Mouse (Mus musculus): ENCODE results near the gene Srebf2.

The Srebf2 gene

GRCm38 (mm10) chr15:82187924-82188323, 40.9 kb downstream of the Srebf2 start:
- Histone ChIP-seq H3K27me3 (ENCODE audit: insufficient read depth, low read length) (no peaks in the 10 kb centered on the region), H3K9me3 (ENCODE audit: low read length) (no peaks in the 10 kb centered on the region)
- TF ChIP-seq CTCF (conservative IDR thresholded peaks at IDR 0.05; ENCODE audit: low read length) (no peak), POU5F1 (IDR thresholded peaks at IDR 0.05; ENCODE audit: borderline replicate concordance, low read length) (no peak), NANOG (IDR thresholded peaks at IDR 0.05; ENCODE audit: borderline replicate concordance, low read length) (no peak; the same call in 1 of the 2 replicates)

GRCm38 (mm10) chr15:82188481-82189240, 41.7 kb downstream of the Srebf2 start:
- Histone ChIP-seq H3K4me3 (replicated peaks; ENCODE audit: low read length) (no peak overlapping the region; the same call in 1 of the 2 replicates), H3K27me3 (ENCODE audit: insufficient read depth, low read length) (no peaks in the 10 kb centered on the region), H3K9me3 (ENCODE audit: low read length) (no peaks in the 10 kb centered on the region), H3K4me1 (replicated peaks; ENCODE audit: low read depth, low read length) (peaks cover 99% of the 10 kb centered on the region), H3K36me3 (ENCODE audit: insufficient read depth, low read length) (peaks cover 95% of the 10 kb centered on the region)
- TF ChIP-seq NANOG (IDR thresholded peaks at IDR 0.05; ENCODE audit: borderline replicate concordance, low read length) (no peak), CTCF (conservative IDR thresholded peaks at IDR 0.05; ENCODE audit: low read length) (peak; percentile 96), POU5F1 (IDR thresholded peaks at IDR 0.05; ENCODE audit: borderline replicate concordance, low read length) (no peak)

More at GRCm38 (mm10) chr15:82187924-82188323, 40.9 kb downstream of the Srebf2 start:
- Histone ChIP-seq H3K4me1 (replicated peaks; ENCODE audit: low read depth, low read length) (peaks cover 100% of the 10 kb centered on the region), H3K36me3 (ENCODE audit: insufficient read depth, low read length) (peaks cover 95% of the 10 kb centered on the region), H3K4me3 (replicated peaks; ENCODE audit: low read length) (no peak overlapping the region)

DNA sequence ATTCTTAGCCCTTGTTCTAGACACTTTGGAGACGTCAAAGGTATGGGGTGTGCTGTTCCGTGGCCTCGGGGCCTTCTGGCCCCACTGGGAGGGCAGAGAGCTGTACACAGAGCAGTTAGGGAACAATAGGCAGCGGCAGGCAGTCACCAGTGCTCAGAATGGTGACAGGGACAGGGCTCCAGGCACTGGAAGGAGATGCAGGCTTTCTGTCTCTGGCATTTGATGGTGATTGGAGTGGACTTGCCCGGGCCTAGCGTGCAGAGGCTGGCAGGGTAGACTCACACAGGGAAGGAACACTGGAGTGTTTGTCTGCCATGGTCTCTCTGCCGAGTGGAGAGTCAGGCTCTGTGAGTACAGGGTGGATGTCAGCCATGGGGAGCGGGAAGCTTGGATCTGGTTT, 45.6 kb downstream of the Srebf2 start:
- H3K4me3 ChIP-seq (replicated peaks; ENCODE audit: low read length), result no peak overlapping the region
- peaks cover 95% of the 10 kb centered on the region for H3K36me3 ChIP-seq (ENCODE audit: insufficient read depth, low read length)
- H3K27me3 ChIP-seq (ENCODE audit: insufficient read depth, low read length), result no peaks in the 10 kb centered on the region
- peaks cover 85% of the 10 kb centered on the region for H3K4me1 ChIP-seq (replicated peaks; ENCODE audit: low read depth, low read length)
- TF ChIP-seq POU5F1 (IDR thresholded peaks at IDR 0.05; ENCODE audit: borderline replicate concordance, low read length), result no peak
- H3K9me3 ChIP-seq (ENCODE audit: low read length), result no peaks in the 10 kb centered on the region

DNA sequence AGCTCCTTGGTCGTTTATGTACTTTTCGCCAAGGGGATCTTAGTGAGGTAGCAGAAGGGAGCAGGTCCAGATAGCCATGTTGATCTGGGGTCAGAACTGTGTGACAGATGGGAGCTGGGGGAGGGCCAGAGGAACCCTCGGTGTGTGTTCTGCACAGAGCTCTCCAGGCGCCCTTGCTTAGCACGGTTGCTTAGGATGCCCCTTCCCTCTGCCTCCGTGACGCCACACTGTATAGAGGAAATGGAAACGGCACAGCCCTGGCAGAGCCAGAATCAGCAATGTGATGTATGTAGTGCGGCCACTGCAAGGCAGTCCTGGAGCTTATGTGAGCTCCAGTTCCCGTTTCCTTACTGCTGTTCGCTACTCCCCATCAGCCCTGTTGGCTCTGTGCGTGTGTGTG, 49.3 kb downstream of the Srebf2 start:
- TF ChIP-seq CTCF (conservative IDR thresholded peaks at IDR 0.05; ENCODE audit: low read length) (no peak), POU5F1 (IDR thresholded peaks at IDR 0.05; ENCODE audit: borderline replicate concordance, low read length) (no peak), NANOG (IDR thresholded peaks at IDR 0.05; ENCODE audit: borderline replicate concordance, low read length) (no peak)
- Histone ChIP-seq H3K36me3 (ENCODE audit: insufficient read depth, low read length) (peaks cover 99% of the 10 kb centered on the region), H3K9me3 (ENCODE audit: low read length) (no peaks in the 10 kb centered on the region), H3K4me3 (replicated peaks; ENCODE audit: low read length) (no peak overlapping the region), H3K27me3 (ENCODE audit: insufficient read depth, low read length) (no peaks in the 10 kb centered on the region), H3K4me1 (replicated peaks; ENCODE audit: low read depth, low read length) (peaks cover 76% of the 10 kb centered on the region)

- no peak overlapping the region for H3K4me3 ChIP-seq (replicated peaks; ENCODE audit: low read length)
- TF ChIP-seq NANOG (IDR thresholded peaks at IDR 0.05; ENCODE audit: borderline replicate concordance, low read length) (no peak), CTCF (conservative IDR thresholded peaks at IDR 0.05; ENCODE audit: low read length) (no peak), POU5F1 (IDR thresholded peaks at IDR 0.05; ENCODE audit: borderline replicate concordance, low read length) (no peak)
- H3K27me3 ChIP-seq (ENCODE audit: insufficient read depth, low read length), result no peaks in the 10 kb centered on the region
- no peaks in the 10 kb centered on the region for H3K9me3 ChIP-seq (ENCODE audit: low read length)
- peaks cover 73% of the 10 kb centered on the region for H3K4me1 ChIP-seq (replicated peaks; ENCODE audit: low read depth, low read length)
- H3K36me3 ChIP-seq (ENCODE audit: insufficient read depth, low read length), result peaks cover 99% of the 10 kb centered on the region
Observed at GRCm38 (mm10) chr15:82197246-82197750, 50.3 kb downstream of the Srebf2 start.

- no peak for TF ChIP-seq NANOG (IDR thresholded peaks at IDR 0.05; ENCODE audit: borderline replicate concordance, low read length)
- no peak for TF ChIP-seq POU5F1 (IDR thresholded peaks at IDR 0.05; ENCODE audit: borderline replicate concordance, low read length)
- TF ChIP-seq CTCF (conservative IDR thresholded peaks at IDR 0.05; ENCODE audit: low read length), result no peak
- Histone ChIP-seq H3K9me3 (ENCODE audit: low read length) (no peaks in the 10 kb centered on the region), H3K36me3 (ENCODE audit: insufficient read depth, low read length) (peaks cover 99% of the 10 kb centered on the region), H3K4me1 (replicated peaks; ENCODE audit: low read depth, low read length) (peaks cover 72% of the 10 kb centered on the region), H3K27me3 (ENCODE audit: insufficient read depth, low read length) (no peaks in the 10 kb centered on the region), H3K4me3 (replicated peaks; ENCODE audit: low read length) (0 out of 2 replicates have a peak overlapping the region, but pooled peaks have one; percentile 2)
Observed at GRCm38 (mm10) chr15:82197937-82198336, 51.0 kb downstream of the Srebf2 start.

DNA sequence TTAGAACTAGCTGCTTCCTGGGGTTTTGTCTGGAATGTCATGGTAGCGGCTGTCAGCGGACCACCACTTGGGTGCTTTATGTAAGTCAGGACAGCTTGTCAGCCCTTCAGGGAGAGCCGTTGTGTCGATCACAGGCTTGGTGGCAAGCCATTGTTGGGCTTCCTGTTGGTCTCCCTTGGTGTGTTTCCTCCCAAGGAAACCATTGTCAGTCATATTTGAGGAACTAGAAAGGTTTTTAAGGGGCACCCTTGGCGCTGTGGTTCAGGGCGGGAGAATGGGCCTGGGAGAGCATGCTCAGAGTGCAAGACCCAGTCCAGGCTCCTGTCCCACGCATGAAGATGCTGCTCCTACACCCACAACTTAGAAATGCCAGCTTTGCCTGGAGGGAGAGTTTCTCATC, 51.4 kb downstream of the Srebf2 start:
- H3K27me3 ChIP-seq (ENCODE audit: insufficient read depth, low read length), result no peaks in the 10 kb centered on the region
- H3K9me3 ChIP-seq (ENCODE audit: low read length), result no peaks in the 10 kb centered on the region
- H3K4me3 ChIP-seq (replicated peaks; ENCODE audit: low read length), result no peak overlapping the region
- peaks cover 99% of the 10 kb centered on the region for H3K36me3 ChIP-seq (ENCODE audit: insufficient read depth, low read length)
- peaks cover 72% of the 10 kb centered on the region for H3K4me1 ChIP-seq (replicated peaks; ENCODE audit: low read depth, low read length)
- TF ChIP-seq CTCF (conservative IDR thresholded peaks at IDR 0.05; ENCODE audit: low read length), result no peak
- no peak for TF ChIP-seq NANOG (IDR thresholded peaks at IDR 0.05; ENCODE audit: borderline replicate concordance, low read length)
- no peak for TF ChIP-seq POU5F1 (IDR thresholded peaks at IDR 0.05; ENCODE audit: borderline replicate concordance, low read length)

DNA sequence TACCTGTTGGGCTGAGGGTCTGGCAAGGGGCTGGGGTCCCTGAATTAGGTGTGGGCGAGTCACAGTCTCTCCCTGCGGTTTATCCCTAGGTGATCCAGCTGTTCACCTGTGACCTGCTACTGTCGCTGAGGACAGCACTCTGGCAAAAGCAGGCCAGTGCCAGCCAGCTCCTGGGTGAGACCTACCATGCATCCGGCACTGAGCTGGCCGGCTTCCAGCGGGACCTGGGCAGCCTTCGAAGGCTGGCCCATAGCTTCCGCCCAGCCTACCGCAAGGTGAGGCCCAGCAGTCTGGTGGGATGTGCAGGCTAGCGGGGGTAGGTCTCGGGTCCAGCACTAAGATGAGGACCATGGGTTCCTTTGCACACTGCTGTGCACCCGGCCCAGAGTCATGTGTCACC, 52.6 kb downstream of the Srebf2 start:
- H3K27me3 ChIP-seq (ENCODE audit: insufficient read depth, low read length), result no peaks in the 10 kb centered on the region
- no peak for TF ChIP-seq POU5F1 (IDR thresholded peaks at IDR 0.05; ENCODE audit: borderline replicate concordance, low read length)
- no peak for TF ChIP-seq CTCF (conservative IDR thresholded peaks at IDR 0.05; ENCODE audit: low read length)
- no peak for TF ChIP-seq NANOG (IDR thresholded peaks at IDR 0.05; ENCODE audit: borderline replicate concordance, low read length)
- H3K9me3 ChIP-seq (ENCODE audit: low read length), result no peaks in the 10 kb centered on the region
- H3K36me3 ChIP-seq (ENCODE audit: insufficient read depth, low read length), result peaks cover 99% of the 10 kb centered on the region
- H3K4me3 ChIP-seq (replicated peaks; ENCODE audit: low read length), result peak overlapping the region; percentile 48
- peaks cover 73% of the 10 kb centered on the region for H3K4me1 ChIP-seq (replicated peaks; ENCODE audit: low read depth, low read length)
